Mouse (Mus musculus): ENCODE results near the gene Ocel1. TPM values are rescaled to one million over a fixed set of nuclear protein-coding genes. Genes with fewer than 3 reads are reported as not detected.

Ocel1 gene
- polyA plus RNA-seq, 1 experiment from 2014 or later: 20.5 TPM

DNA sequence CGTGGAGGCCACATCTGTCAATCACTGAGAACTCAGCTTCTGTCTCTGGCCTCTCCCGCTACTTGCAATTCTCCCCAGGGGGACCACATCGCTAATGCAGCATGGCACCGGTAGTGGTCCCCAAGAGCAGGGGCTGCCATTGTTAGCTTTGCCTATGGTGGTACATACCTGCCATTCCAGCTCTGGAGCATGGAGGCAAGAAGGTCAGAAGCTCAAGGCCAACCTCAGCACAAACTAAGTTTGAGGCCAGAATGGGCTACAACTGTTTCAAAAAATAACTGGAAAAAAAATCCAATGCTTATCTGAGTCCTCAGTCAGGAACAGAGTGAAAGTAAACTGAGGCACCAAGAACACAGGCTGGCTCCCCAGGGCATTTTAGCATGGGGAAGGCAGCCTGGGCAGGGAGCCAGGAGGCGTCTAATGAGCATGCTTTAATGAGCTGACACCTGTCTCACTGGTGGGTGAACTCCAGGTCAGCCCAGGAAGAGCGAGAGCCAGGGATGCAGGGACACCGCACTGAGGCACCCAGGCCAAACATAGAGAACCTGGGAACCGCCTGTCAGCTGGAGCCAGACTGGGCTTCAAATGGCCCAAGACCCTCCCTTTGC is 5.4 kb downstream of the Ocel1 start:
- H3K36me3 ChIP-seq (ENCODE audit: control insufficient read depth, insufficient read depth): peaks cover 41% of the 10 kb centered on the region
- H3K4me3 ChIP-seq (ENCODE audit: low read depth, low read length): no peak overlapping the region
- no peaks in the 10 kb centered on the region for H3K27me3 ChIP-seq (replicated peaks; ENCODE audit: control insufficient read depth, insufficient read depth, low read length)
- WGBS: 52% methylated on average over 8 of the region's 8 CpGs
- no peak for TF ChIP-seq CTCF (IDR thresholded peaks at IDR 0.05; ENCODE audit: low read depth)
- ATAC-seq: no peak
- H3K9me3 ChIP-seq (ENCODE audit: control insufficient read depth): no peaks in the 10 kb centered on the region
- peak overlapping the region; percentile 58 for H3K4me2 ChIP-seq (replicated peaks; ENCODE audit: low read depth)
- 0 out of 2 replicates have a peak overlapping the region, but pooled peaks have one; percentile 70 for H3K27ac ChIP-seq (ENCODE audit: low read depth, low read length)
- H3K9ac ChIP-seq (ENCODE audit: low read depth, low read length): no peak overlapping the region
- H3K4me1 ChIP-seq (replicated peaks; ENCODE audit: control insufficient read depth, insufficient read depth, low read length): peaks cover 19% of the 10 kb centered on the region; the same call in 1 of the 2 replicates

- 0 out of 2 replicates have a peak overlapping the region, but pooled peaks have one; percentile 26 for H3K9ac ChIP-seq (ENCODE audit: low read depth, low read length)
- H3K36me3 ChIP-seq (ENCODE audit: control insufficient read depth, insufficient read depth): peaks cover 29% of the 10 kb centered on the region
- H3K4me3 ChIP-seq (ENCODE audit: low read depth, low read length): peak overlapping the region; percentile 94
- no peak overlapping the region for H3K27ac ChIP-seq (ENCODE audit: low read depth, low read length)
- H3K4me1 ChIP-seq (replicated peaks; ENCODE audit: control insufficient read depth, insufficient read depth, low read length): peaks cover 27% of the 10 kb centered on the region
- no peaks in the 10 kb centered on the region for H3K9me3 ChIP-seq (ENCODE audit: control insufficient read depth)
- peak overlapping the region; percentile 91 for H3K4me2 ChIP-seq (replicated peaks; ENCODE audit: low read depth)
- H3K27me3 ChIP-seq (replicated peaks; ENCODE audit: control insufficient read depth, insufficient read depth, low read length): no peaks in the 10 kb centered on the region
- no peak for TF ChIP-seq CTCF (IDR thresholded peaks at IDR 0.05; ENCODE audit: low read depth)
- 64% methylated on average over 4 of the region's 4 CpGs for WGBS
- no peak for ATAC-seq
Observed at GRCm38 (mm10) chr8:71379008-71379407, 7.9 kb downstream of the Ocel1 start.

GRCm38 (mm10) chr8:71379512-71380075 is 8.5 kb downstream of the Ocel1 start:
- Histone ChIP-seq H3K4me3 (ENCODE audit: low read depth, low read length) (peak overlapping the region; percentile 94), H3K4me2 (replicated peaks; ENCODE audit: low read depth) (peak overlapping the region; percentile 91), H3K4me1 (replicated peaks; ENCODE audit: control insufficient read depth, insufficient read depth, low read length) (peaks cover 27% of the 10 kb centered on the region), H3K27ac (ENCODE audit: low read depth, low read length) (no peak overlapping the region; the same call in 1 of the 2 replicates), H3K9me3 (ENCODE audit: control insufficient read depth) (no peaks in the 10 kb centered on the region), H3K27me3 (replicated peaks; ENCODE audit: control insufficient read depth, insufficient read depth, low read length) (no peaks in the 10 kb centered on the region), H3K36me3 (ENCODE audit: control insufficient read depth, insufficient read depth) (peaks cover 25% of the 10 kb centered on the region), H3K9ac (ENCODE audit: low read depth, low read length) (peak overlapping the region; percentile 92)
- TF ChIP-seq CTCF (IDR thresholded peaks at IDR 0.05; ENCODE audit: low read depth): no peak
- no peak for ATAC-seq
- WGBS: 36% methylated on average over 3 of the region's 3 CpGs

DNA sequence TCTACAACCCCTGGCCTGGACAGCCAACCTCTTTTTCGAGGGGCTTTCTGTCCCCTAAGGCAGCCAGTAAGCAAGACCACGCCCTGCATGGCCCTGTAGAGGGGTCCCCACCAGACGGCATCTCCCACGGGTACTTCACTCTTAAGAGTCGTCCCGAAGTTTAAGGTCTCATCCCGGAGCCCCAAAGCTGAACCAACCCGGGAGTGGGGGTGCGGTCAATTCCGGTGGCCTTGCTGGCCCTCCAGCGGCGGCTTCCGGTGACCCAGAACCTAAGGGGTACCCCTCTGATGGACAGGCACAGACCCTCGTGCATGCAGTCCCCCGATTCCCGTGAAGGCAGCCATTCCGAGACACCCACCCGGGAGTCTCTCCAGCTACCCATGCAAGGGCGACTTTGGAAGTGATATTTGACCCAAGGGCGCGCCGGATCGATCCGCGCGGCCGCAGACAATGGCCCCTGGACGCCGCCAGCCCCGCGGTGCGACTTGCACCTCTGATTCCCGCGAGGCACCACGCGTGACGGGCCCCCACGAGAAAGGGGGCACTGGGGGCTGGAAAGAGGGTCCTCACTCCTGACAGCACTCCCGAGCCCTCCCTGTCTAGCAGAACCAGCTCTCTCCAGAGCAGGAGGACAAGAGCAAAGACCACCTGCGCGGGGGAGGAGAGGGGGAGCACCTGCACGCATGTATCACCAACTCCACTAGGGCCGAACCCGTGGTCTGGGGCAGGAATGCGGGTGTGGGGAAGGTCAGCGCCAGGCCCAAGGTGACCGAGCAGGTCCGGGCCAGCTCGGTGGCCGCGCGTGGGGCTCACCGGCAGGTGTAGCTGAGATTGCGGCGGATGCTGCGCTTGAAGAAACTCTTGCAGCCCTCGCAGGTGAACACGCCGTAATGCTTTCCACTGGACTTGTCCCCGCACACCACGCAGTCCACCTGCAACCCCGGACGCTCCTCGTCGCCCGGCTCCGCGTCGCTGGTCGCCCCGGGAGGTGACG is 9.4 kb downstream of the Ocel1 start:
- H3K4me2 ChIP-seq (replicated peaks; ENCODE audit: low read depth): peak overlapping the region; percentile 91
- peak overlapping the region; percentile 92 for H3K9ac ChIP-seq (ENCODE audit: low read depth, low read length)
- no peaks in the 10 kb centered on the region for H3K27me3 ChIP-seq (replicated peaks; ENCODE audit: control insufficient read depth, insufficient read depth, low read length)
- whole genome bisulfite sequencing: under 1% methylated on average over 72 of the region's 72 CpGs
- H3K4me3 ChIP-seq (ENCODE audit: low read depth, low read length): peak overlapping the region; percentile 94
- H3K9me3 ChIP-seq (ENCODE audit: control insufficient read depth): no peaks in the 10 kb centered on the region
- ATAC-seq: no peak
- peak overlapping the region; percentile 99 for H3K27ac ChIP-seq (ENCODE audit: low read depth, low read length)
- no peak; the same call in 1 of the 2 replicates for TF ChIP-seq CTCF (IDR thresholded peaks at IDR 0.05; ENCODE audit: low read depth)
- H3K4me1 ChIP-seq (replicated peaks; ENCODE audit: control insufficient read depth, insufficient read depth, low read length): peaks cover 26% of the 10 kb centered on the region
- peaks cover 17% of the 10 kb centered on the region; the same call in 1 of the 2 replicates for H3K36me3 ChIP-seq (ENCODE audit: control insufficient read depth, insufficient read depth)

DNA sequence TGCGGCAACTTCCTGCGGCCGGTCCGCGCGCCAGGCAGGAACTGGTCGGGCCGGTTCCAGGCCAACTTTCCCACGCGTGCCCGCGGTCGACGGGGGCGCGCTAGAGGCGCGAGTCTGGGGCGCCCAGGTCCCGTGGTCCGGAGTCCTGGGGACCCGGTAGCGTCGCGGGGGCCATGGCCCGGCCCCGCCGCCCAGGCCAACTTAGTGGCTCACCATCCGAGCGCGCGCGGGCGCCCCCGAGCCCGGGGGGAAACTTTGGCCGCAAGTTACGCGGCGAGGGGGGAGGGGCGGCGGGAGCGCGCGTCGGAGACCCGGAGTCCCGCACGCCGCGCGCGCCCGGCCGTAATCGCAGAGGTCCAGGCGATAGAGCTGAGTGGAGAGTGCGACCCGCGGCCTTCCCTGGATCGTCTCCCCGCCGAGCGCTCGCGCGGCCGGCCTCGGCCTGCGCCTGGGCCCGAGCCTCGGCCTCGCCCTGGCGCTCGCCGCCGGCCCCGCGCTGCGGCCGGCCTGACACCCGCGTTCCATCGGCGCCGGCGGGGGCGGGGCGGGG is 10.4 kb downstream of the Ocel1 start, which contains the start of gene Nr2f6:
Nr2f6 (minus strand) TSS at position 540 of the 550 bp plus-strand sequence.
- Histone ChIP-seq H3K4me3 (ENCODE audit: low read depth, low read length) (peak within 1 kb of the TSS; percentile 94), H3K9ac (ENCODE audit: low read depth, low read length) (peak within 1 kb of the TSS; percentile 92), H3K4me1 (replicated peaks; ENCODE audit: control insufficient read depth, insufficient read depth, low read length) (peaks cover 17% of the 10 kb centered on the region), H3K27me3 (replicated peaks; ENCODE audit: control insufficient read depth, insufficient read depth, low read length) (no peaks in the 10 kb centered on the region), H3K9me3 (ENCODE audit: control insufficient read depth) (no peaks in the 10 kb centered on the region), H3K27ac (ENCODE audit: low read depth, low read length) (peak within 1 kb of the TSS; percentile 99), H3K36me3 (ENCODE audit: control insufficient read depth, insufficient read depth) (peaks cover 13% of the 10 kb centered on the region; the same call in 1 of the 2 replicates), H3K4me2 (replicated peaks; ENCODE audit: low read depth) (peak within 1 kb of the TSS; percentile 91)
- under 1% methylated on average over 62 of the region's 89 CpGs for WGBS
- no peak for TF ChIP-seq CTCF (IDR thresholded peaks at IDR 0.05; ENCODE audit: low read depth)
- ATAC-seq: peak; percentile 45
